Mouse (Mus musculus) MEL-GATA-1-ER (cell line): ENCODE results near the gene Btaf1.

Experiments
- DNase-seq: peaks from one replicate; pipeline ENCODE4 v3.0.0-alpha.2; 2012; ENCODE audit warnings: low read depth; ENCODE audit errors: extremely low read depth

Btaf1 gene

DNA sequence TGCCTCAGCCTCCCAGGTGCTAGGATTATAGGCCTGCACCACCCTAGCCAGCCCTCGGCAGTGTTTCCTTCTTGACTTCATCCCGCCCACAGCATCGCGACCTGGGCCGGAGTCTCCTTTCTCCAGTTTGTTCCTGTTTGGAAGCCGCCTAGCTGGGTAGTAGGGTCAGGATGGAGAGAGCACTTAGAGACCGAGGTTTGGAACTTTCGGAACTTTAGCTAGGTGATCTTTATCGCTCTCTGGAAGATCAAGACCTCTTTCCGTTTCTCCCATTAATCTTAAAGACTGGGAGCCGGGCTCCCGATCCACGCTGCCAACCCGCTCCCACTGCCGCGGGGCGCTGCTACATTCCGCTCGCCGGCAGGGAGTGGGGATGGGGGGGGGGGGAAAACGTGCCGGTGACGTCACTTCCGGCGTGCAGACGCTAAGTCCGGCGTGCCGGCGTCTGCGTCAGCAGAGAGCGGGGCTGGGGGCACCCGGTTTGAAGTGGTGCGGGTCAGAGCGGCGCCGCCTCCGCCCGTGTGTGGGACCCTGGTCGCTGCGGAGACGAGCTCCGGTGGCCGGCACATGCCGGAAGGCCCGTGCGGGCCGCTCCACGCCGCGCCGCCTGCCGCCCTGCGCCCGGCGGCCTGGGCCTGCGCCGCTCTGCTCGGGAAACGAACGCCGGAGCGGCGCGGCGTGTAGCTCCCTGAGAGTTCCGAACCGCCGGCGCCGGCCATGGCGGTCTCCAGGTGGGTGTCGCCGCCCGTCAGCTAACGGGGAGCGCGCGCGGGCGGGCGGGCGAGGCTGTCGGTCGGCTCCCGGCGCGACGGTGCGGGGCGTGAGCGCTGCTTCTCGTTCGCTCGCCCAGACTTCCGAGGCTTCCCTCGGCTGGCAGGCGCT lies at the start of gene Btaf1:
Gene Btaf1, plus strand, starts transcription at position 409 of the 882 bp plus-strand sequence.
- DNase-seq: peak; percentile 60

DNA sequence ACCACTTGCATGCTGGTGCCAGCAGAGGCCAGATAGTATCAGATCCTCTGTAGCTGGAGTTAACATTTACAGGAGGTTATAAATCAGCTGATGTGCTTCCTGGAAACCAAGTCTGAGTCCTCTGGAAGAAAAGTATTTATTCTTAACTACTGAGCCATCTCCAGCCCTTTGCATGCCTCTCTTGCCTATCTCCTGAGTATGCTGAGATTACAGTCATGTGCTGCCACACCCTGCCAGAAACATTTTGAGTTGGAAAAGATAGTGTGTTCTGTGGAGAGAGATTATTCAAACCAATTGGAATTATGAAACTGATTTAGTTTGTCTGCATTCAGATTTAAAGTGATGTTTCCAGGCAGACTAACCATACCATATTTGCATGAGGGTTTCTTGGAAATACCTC lies 48.5 kb upstream of the Btaf1 start:
- DNase-seq: no peak

DNA sequence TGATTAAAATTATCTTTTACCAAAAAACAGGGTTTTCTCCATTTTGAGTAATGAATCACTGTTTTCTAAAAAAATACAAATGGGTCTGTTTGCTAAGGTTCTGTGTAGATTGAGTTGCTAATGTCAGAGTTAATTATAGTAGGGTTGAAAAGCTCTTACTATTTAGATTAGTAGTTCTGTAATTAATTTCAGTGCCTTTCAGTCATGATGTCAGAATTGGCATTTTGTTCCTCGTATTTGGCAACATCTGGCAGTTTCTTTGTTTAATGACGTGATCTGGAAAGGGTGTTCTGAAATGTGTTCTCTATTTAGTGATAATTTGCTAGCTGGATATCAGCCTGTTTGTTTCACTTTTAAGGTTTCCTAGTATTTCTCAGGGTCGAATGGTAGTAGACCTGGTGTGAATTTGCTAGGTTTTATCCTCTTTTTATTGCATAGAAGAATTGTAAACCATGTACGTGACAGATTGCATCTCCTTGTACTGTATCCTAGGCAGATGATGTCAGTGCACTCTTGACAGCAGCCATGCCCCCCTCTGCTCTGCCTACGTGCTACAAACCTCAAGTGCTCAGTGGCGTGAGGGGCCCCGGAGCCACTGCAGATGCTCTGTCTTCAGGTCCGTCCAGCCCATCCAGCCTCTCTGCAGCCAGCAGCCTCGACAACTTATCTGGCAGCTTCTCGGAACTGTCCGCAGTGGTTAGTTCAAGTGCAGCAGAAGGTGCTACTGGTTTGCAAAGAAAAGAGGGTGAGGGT lies 47.0 kb upstream of the Btaf1 start:
- DNase-seq: no peak

DNA sequence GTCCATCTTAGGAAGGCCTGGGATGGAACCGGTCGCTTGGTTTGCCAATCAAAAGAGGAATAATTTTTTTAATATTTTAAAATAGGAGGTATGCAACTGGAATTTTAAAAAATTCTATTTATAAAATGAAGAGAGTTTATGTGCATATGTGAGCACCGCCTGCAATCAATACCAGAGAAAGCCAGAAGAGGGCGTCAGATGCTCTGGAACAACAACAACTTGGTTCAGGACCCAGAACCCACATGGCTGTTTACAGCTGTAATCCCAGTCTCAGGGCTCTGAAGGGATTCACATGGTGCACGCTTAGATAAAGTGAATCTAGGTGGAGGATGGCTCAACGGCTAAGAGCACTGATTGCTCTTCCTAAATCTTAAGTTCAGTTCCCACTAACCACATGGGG lies 42.8 kb upstream of the Btaf1 start:
- DNase-seq: peak; percentile 31

DNA sequence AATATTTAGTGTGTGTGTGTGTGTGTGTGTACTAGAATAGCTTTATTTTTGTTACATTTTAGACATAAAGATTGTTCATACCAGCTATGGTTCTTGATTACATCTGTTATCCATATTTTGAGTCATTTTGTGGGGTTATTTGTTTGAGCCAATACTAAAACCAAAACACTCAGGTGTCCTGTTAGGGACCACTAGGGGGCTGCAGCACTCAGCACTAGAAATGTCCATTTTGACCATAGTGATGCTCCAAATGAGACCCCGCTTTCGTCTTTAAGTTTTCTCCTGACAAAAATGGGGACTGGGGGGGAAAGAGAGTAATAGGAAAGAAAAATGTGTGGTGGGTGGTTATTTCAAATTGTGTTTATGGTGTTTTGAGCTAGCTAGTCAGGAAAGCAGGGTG lies 39.6 kb upstream of the Btaf1 start:
- no peak for DNase-seq

DNA sequence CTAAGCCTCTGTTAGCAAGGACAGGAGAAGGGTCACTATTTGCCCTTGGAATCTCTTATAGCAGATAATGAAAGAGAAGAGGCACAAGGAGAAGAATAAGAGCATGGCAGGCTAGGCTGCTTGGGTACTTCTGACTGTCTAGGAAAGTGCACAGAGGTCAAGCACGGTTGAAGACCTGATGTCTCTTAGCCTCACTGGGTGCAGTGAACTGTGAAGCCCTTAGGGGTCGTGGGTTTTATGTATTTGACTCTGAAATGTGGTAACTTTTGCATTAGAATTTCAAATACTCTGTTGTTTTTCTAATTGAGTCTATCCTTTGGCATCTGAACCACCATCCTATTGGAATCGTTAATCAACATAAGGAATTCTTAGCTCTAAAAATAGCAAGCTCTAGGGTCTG lies 38.2 kb upstream of the Btaf1 start:
- no peak for DNase-seq

DNA sequence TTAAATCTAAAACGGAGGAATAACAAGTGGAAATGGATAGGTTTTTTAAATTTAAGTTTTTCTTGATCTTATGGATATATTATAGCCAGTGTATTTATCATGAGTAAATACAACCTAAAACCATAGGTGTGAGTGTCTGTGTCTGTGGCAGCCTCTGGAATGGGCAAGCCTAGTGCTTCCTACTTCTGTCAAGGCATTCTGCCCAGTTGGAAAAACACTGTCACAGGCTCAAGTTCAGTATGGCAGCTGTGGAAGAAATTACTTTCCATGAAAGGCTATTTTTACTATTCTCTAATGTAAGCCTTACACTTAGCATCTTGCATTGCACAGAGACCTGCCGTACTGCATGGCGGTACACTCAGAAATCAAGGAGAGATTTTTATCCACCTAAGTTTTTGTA lies 34.1 kb upstream of the Btaf1 start:
- no peak for DNase-seq

DNA sequence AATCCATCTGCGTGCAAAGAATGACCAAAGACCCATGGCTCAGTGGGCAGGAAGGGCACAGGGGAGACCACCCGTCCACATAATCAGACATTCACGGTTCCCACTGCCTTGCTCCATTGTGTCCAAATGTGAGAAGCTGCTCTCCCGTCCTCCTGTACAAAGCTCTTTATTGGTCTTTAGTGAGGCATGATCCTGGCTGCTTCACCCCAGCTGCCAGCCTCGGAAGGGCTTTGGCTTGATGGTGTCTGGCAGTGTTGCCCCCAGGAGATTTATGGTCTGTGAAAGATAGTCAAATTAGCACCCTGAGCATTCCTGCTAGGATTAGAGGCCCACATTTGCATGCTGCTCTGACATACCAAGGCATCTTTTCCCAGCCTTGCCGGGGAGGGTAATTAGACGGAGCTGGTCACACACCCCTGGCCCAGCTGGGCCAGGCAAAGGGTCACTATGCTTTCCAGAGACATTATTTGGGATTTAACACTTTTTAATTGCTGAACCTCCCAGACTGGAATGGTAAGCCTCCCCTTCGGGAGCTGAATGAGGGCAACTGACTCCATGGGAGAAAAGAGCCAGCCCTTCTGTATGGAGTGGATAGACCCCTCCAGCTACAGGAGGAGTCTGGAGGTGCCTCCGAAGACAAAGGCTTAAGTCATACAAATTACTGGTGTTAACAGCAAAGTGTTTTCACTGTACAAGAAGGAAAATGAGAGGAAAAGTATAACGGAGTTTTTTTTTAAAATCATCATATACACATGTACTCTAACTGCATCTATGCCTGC lies 28.9 kb upstream of the Btaf1 start:
- no peak for DNase-seq

DNA sequence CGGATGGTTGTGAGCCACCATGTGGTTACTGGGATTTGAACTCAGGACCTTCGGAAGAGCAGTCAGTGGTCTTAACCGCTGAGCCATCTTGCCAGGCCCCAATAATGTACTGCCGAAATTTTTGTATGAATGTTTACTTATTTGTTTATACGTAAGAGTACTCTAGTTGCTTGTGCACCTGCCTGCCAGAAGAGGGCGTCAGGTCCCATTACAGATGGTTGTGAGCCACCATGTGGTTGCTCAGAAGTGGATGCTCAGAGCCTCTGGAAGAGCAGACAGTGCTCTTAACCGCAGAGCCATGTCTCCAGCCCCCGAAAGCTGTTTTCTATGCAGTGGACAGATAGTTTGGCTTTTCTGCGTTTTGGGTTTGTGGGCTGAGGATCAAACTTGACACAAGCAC lies 28.1 kb upstream of the Btaf1 start:
- DNase-seq: no peak

DNA sequence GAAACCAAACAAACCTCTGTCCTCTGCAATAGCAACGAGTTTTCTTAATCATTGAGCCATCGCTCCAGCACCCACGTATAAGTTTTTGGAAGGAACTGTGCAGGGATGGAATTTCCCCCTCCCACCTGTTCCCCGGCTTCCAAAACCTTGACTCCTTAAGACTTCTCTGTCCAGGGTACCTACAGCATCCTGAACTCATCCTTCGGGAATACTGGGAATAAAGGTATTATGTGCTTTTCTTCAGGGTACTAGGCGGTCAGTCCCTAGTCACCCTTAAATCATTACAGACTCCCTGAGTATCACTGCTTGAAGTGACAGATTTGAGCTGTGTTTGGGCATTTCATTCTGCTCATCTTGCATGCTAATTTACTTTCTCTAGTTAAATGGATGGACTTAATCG lies 22.5 kb upstream of the Btaf1 start:
- DNase-seq: no peak

DNA sequence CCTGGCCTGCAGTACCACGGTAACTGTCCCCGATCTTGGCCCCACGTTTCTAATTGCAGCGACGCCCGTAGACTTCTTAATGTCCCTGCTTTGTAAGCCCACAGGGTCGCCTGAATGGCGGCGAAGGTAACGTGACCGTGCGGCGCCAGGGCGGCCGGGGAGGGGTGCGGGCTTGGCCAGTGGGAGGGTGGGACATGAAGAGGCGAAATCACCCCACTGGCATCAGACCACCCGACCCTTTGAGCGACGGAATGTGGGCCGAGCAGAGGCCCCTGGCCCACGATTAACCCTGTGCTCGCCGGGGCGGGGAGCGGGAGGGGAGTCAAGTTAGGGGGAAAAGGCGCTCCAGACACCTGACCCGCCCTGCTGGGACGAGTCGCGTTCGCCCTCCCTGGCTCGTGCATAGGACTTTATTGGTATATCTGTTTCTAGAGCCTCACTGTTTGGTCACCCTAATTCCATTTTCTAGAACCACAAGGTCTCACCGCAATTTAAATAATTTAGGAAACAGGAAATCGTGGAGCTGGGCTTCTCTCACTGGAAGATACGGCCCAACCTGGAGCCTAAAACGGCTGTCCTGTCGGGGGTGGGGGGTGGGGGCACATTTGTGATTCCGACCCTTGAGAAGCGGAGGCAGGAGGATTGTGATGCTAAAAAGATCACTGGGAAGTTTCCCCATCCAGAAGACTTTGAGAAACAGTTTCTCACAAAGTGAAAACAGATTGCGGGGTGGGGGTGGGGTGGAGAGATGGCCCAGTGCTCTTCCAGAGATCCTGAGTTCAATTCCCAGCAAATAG lies 21.5 kb upstream of the Btaf1 start:
- no peak for DNase-seq

DNA sequence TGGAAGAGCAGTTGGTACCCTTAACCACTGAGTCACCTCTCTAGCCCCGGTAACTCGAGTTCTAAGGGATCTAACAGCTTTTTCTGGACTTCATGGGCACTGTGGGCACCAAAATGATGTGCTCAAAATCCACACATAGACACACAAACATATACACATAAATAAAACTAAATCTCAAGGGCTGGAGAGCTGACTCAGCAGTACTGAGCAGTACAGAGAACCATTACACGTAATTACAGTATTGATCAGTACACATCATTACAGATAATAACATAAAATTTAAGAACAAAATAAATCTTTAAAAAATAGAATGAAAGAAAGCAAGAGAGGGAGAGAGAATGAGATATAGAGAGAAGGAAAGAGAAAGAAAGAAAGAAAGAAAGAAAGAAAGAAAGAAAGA lies 16.7 kb upstream of the Btaf1 start:
- no peak for DNase-seq

DNA sequence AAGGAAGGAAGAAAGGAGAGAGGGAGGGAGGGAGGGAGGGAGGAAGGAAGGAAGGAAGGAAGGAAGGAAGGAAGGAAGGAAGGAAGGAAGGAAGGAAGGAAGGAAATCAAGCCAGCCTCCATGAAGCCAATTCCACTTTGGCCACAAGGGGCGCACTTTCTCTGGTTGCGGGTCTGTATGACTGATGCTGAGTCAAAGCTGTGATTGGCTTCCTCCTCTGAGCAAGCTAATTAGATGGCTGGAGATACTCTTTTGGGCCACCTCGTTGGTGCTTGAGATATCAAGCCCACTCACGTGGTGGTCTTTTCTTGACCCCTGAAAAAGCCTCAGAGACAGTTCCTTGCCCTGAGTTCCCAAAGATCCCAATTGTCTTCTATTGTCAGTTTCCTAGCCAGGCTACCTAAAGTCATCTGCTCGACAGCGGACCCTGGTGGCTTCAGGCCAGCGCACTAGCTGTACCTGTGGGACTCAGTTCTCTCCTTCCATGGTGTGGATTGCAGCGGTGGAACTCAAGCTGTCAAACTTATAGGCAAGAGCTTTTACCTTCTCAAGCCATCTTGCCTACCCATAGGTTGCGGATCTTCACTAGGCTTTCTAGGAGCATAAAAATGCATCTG lies 16.1 kb upstream of the Btaf1 start:
- DNase-seq: no peak

DNA sequence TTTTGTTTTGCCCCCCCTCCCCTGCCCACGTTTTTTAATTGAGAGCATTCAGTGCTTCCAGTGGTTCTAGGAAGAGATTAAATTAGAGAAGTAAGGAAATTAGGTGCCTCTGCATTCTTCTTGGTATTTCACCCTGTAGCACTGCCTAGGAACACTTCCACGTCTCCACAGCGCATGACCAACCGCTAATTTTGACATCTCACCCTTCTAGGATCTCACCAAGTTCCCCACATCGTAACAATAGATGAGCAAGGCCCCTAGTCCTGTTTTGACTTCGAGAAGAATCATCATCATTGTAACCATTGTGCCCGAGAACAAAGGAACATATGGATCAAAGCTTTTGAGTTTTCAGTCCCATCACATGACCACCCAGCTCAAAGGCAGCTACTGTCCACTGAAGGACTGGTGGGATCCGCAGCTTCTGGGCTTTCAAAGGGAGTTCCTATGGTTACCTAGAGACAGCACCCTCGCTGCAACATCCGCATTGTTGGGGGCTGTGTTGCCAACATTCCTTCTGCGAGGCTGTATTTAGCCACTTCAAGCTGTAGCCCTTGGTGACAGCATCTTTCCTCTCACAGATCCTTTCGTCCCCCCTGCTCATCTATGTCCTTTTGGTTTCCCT lies 15.3 kb upstream of the Btaf1 start:
- DNase-seq: no peak

DNA sequence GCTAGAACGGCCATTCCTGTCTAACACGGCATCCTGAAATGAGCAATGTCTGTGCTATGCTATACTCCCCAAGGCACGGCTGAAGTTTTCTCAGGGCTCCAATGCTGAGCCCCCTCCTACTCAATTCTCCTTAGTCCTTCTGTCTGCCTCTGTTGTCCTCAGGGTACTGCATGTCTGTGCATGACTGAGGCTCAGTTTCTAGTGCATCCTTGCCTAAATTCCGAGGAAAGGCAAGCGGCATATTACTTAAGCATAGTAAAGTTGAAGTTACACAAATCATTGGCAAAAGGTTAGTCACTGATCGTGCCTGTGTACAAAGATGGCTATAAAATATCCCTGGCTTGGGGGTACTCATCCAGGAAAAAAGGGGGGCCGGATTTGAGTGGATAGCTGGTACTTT lies 12.8 kb upstream of the Btaf1 start:
- no peak for DNase-seq

DNA sequence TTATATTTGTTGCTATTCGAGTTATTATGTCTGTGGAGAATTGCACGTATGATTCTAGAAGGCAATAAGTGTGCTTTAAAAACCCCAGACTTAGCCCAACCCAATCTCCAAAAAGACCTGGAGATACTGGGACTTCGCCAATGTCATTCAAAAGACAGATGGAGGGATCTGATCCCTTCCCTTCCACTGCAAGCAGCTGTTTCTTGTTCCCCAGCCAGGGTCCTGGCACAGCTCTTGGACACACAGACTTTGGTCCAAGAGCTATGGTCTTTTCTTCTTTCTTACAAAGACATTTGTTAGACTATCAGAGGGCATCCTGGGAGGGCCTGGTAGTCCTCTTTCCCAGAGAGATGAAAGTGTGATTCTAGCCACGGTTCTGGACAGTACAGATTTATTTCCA lies 9.7 kb upstream of the Btaf1 start:
- no peak for DNase-seq

DNA sequence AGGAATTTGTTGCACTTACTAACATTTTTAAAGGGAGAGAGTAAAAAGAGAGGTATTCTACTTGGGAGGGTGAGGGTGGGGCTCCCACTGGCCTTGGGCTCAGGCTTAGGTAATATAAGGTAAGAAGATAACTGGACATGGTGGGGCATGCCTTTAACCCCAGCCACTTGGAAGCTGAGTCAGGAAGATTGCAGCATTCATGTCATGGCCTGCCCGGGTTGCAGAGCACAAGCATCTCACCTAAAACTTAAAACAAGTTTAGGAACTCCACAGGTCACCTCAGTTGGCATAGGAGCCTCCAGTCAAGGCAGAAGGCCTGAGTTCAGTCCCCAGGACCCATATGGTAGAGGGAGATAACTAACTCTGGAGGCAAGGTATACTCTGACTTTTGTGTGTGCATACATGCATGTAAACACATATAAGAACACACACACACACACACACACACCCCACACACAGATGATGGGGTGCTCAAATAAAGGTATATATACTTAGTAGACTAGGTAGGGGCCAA lies 8.9 kb upstream of the Btaf1 start:
- DNase-seq: no peak

DNA sequence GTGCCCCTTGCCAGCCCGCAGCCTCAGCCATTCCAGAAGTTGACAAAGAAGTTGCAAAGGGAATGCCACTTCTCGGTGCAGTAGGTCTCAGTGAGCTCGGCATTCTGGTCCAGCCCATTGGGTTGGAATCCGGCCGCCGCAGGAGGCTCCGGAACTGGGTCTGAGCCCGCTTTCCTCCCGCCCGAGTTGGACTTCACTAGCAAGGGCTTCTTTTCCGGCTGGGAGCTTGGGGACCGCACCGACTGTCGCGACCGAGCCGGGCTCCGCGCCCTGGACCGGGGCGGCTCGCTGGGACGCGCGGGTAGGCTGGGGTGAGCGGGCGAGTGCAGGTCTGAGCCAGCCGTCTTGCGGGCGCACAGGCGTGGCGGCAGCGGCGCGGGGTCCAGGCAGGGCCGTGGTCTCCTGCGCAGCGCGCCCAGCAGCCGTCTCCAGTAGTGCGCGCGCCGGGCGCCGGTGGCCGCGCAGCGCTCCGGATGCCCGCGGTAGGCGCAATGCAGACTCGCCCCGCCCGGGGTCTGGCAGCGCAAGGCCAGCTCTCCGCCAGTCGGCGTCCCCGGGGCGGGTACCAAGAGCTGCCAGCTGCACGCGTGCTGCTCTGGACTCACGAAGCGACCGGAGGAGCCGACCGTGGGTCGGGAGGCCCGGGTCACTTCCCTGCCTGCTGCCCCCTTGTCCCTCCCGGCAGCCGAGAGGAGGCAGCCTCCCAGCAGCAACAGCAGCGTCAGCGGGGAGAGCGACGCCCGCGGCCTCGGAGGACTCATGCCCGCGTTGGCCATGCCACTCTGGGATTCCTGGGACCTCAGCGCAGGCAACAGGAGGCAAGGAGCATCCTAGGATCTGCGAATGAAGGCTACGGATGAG lies 7.2 kb upstream of the Btaf1 start:
- peak; percentile 34 for DNase-seq

DNA sequence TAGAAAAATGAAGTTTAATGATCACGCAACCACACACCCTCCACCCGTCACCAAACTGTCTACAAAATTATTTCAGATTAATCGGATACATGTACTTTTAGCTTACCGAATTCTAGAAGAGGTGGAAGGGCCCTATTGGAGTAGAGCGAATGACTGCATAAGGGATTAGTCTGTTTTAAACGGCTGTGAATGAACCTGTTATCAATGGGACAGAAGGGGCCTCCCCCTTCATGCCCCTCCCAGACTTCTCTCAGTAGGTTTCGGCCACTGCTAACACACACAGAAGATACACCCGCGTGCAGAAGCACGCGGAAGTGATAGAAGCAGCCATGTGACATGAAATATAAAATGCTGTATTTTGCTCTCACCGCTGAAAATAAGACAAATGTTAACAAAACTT lies 6.4 kb upstream of the Btaf1 start, which contains the start of gene Fgfbp3:
Gene Fgfbp3, minus strand, starts transcription at position 150 of the 400 bp plus-strand sequence.
- peak; percentile 92 for DNase-seq
